In genomic region chr6:86439531-86439930, GRCm38 (mm10) we compare ENCODE assay signal across 1 mouse cellular context.
TF ChIP-seq lines count a peak whose summit lies in the region.

No protein-coding gene starts in this region.

TF ChIP-seq in CH12.LX, 34 proteins besides CTCF, POLR2A, EP300 and RAD21 (continued from another document):
- TF ChIP-seq MYC (IDR thresholded peaks at IDR 0.05; ENCODE audit: low read depth, low read length) (no peak), ZC3H11A (IDR thresholded peaks at IDR 0.05; ENCODE audit: low read depth, low read length) (no peak)
TF ChIP-seq in CH12.LX: peak in this region for 0.
